In the genomic region with DNA sequence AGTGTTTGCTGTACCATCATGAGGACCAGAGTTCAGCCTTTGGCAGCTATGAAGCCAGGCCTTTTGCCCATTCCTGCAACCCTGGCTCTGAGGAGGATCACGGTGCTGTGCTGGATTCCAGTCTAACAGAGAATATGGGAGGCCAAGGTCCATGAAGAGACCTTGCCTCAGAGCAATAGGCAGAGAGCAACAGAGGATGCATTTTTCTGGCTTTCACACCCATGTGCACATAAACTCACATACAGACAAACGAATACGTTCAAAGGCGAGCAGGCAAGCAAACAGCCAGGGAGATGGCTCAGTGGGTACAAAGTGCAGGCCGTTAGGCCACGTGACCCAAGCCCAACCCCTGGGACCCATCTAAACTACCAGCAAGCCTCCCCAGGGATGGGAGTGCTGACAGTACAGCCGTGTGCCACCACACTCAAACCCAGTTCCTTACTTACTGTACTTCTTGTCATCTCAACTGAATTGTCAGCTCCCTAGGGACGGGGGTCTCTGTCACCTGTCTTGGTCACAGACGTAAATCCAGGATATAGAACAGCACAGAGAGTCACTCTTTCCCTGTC, we compare ENCODE assay signal across 12 mouse cellular contexts. TPM values are rescaled to one million over a fixed set of nuclear protein-coding genes. Genes with fewer than 3 reads are reported as not detected.
DNase-seq lines count a peak whose midpoint lies in the region; ATAC-seq and TF ChIP-seq lines count a peak whose summit lies in the region.
"Had no signal": no experiment of that assay in that cellular context is flagged by ENCODE, and none has a peak within 500 bp of the region (broad histone marks: within the 10 kb centered on the region; RNA-seq: fewer than 3 reads in every experiment).

No protein-coding gene starts in this region.

- no peak for DNase-seq in heart, postnatal 25 days (ENCODE audit: low spot score)
- peak; percentile 53 for DNase-seq in kidney, adult 18-20 months
- peak; percentile 91 for DNase-seq in liver, adult 2 months (ENCODE audit: extremely low read depth, low read depth, low spot score)
- peak; percentile 61 to 74 for DNase-seq in spleen, postnatal 4 days (ENCODE audit: low spot score in 2 of 2)
- no peak for DNase-seq in cerebellum, postnatal 4 days (ENCODE audit: low spot score in 2 of 2)
- DNase-seq in embryo, embryonic 10 days (ENCODE audit: low spot score), result no peak
- DNase-seq: gastrocnemius, postnatal 36 days; lung, postnatal 10 days; midbrain, embryonic 14.5 days had no signal

- 0 out of 2 replicates have a peak overlapping the region, but pooled peaks have one; percentile 28 for H3K9ac ChIP-seq in heart, embryonic 11.5 days (ENCODE audit: low read depth, low read length)
- H3K9ac ChIP-seq in liver, adult 2 months (ENCODE audit: low read depth, low read length), result peak overlapping the region; percentile 64

- no peaks in the 10 kb centered on the region for H3K9me3 ChIP-seq in heart, embryonic 11.5 days (replicated peaks; ENCODE audit: control insufficient read depth, low read length)

- intact Hi-C loops in heart, postnatal 25 days (cut with DNase I), result no loop called here

- no peaks in the 10 kb centered on the region for H3K36me3 ChIP-seq in heart, embryonic 11.5 days (ENCODE audit: control insufficient read depth, insufficient read depth, low read length)
- no peaks in the 10 kb centered on the region for H3K36me3 ChIP-seq in liver, adult 2 months (ENCODE audit: control insufficient read depth, insufficient read depth, low read length)

- H3K27ac ChIP-seq in heart, embryonic 11.5 days (ENCODE audit: low read depth, low read length), result no peak overlapping the region
- peak overlapping the region; percentile 94 for H3K27ac ChIP-seq in liver, adult 2 months (replicated peaks; ENCODE audit: insufficient read depth, low read depth, low read length)

- 86% methylated on average over 9 of the region's 9 CpGs for WGBS in heart, embryonic 11.5 days (ENCODE audit: insufficient replicate concordance)
- WGBS in liver, adult 2 months, result 27% methylated on average over 9 of the region's 9 CpGs

- peaks cover 12% of the 10 kb centered on the region; the same call in 1 of the 2 replicates for H3K79me2 ChIP-seq in liver, adult 2 months (ENCODE audit: control insufficient read depth, insufficient read depth, low read length)

- TF ChIP-seq POLR2A in liver, adult 2 months (IDR thresholded peaks at IDR 0.05; ENCODE audit: extremely low read depth, insufficient read depth, low read length), result peak; percentile 51; the same call in 1 of the 2 replicates

- peaks cover 12% of the 10 kb centered on the region for H3K4me1 ChIP-seq in heart, embryonic 11.5 days (ENCODE audit: control insufficient read depth, insufficient read depth, low read length)
- H3K4me1 ChIP-seq in liver, adult 2 months (ENCODE audit: control insufficient read depth, insufficient read depth, low read length), result peaks cover 14% of the 10 kb centered on the region

- H3K4me2 ChIP-seq in heart, embryonic 11.5 days, result no peak overlapping the region

- H3K27me3 ChIP-seq in heart, embryonic 11.5 days (ENCODE audit: control insufficient read depth, insufficient read depth, low read length), result no peaks in the 10 kb centered on the region
- H3K27me3 ChIP-seq in liver, adult 2 months (ENCODE audit: control insufficient read depth, insufficient read depth, low read length), result no peaks in the 10 kb centered on the region

- ATAC-seq in heart, embryonic 11.5 days (replicated peaks; ENCODE audit: insufficient number of reproducible peaks, low FRiP score, low TSS enrichment), result no peak
- ATAC-seq in cerebellum, adult (ENCODE audit: insufficient number of reproducible peaks, low FRiP score, low TSS enrichment), result no peak
- ATAC-seq: forebrain, embryonic 14.5 days had no signal

- H3K4me3 ChIP-seq in heart, embryonic 11.5 days (ENCODE audit: low read depth, low read length), result no peak overlapping the region
- peak overlapping the region; percentile 29 for H3K4me3 ChIP-seq in liver, adult 2 months (ENCODE audit: insufficient read depth, low read depth, low read length)

- TF ChIP-seq CTCF in liver, adult 2 months (IDR thresholded peaks at IDR 0.05; ENCODE audit: low read depth, low read length), result no peak

RNA-seq across cellular contexts. Expression of gene Dpf1, which starts 34.7 kb away (rescaled TPM):
- 2.9 and 3.3 TPM in 2 replicates for polyA plus RNA-seq in heart, embryonic 11.5 days (2014; fragmentation: Nextera tagmentation; extraction: Ambion mirVana)
- under 1 TPM in 1 of 2 experiments, not detected in 1; 0.53 TPM for total RNA-seq in heart, postnatal 25 days (2021)
- total RNA-seq in liver, adult 2 months (2014; rRNA removed), result 0.13 TPM in 1 of 2 replicates, not detected in the other
- 0.05 and 0.28 TPM in 2 replicates for polyA plus RNA-seq in liver, adult 2 months (2012; rRNA removed)

RNA-seq across cellular contexts. Expression of gene Ppp1r14a, which starts 49.3 kb away (rescaled TPM):
- polyA plus RNA-seq in heart, embryonic 11.5 days (2014; fragmentation: Nextera tagmentation; extraction: Ambion mirVana), result 9.4 and 10.3 TPM in 2 replicates
- total RNA-seq in heart, postnatal 25 days (2021), result 1 to 10 TPM; 9.6 to 9.9 TPM
- 1.0 and 1.7 TPM in 2 replicates for total RNA-seq in liver, adult 2 months (2014; rRNA removed)
- 5.0 and 11.3 TPM in 2 replicates for polyA plus RNA-seq in liver, adult 2 months (2012; rRNA removed)

RNA-seq across cellular contexts. Expression of gene Spint2, which starts 56.7 kb away (rescaled TPM):
- polyA plus RNA-seq in heart, embryonic 11.5 days (2014; fragmentation: Nextera tagmentation; extraction: Ambion mirVana), result 39.2 and 42.8 TPM in 2 replicates
- 10 to 100 TPM; 33.5 to 37.1 TPM for total RNA-seq in heart, postnatal 25 days (2021)
- total RNA-seq in liver, adult 2 months (2014; rRNA removed), result 24.8 and 28.9 TPM in 2 replicates
- polyA plus RNA-seq in liver, adult 2 months (2012; rRNA removed), result 120 and 133 TPM in 2 replicates

Comparison
In these comparisons a context has a peak if more than half of its experiments do, and no peak if none do; other contexts are left out.
1. DNase-seq: peak in kidney, adult 18-20 months (single experiment), liver, adult 2 months (single experiment) and spleen, postnatal 4 days (2 of 2); none in heart, postnatal 25 days (single experiment), cerebellum, postnatal 4 days (0 of 2) and embryo, embryonic 10 days (single experiment).